23 mouse cellular contexts compared by ENCODE assay signal in the genomic region with DNA sequence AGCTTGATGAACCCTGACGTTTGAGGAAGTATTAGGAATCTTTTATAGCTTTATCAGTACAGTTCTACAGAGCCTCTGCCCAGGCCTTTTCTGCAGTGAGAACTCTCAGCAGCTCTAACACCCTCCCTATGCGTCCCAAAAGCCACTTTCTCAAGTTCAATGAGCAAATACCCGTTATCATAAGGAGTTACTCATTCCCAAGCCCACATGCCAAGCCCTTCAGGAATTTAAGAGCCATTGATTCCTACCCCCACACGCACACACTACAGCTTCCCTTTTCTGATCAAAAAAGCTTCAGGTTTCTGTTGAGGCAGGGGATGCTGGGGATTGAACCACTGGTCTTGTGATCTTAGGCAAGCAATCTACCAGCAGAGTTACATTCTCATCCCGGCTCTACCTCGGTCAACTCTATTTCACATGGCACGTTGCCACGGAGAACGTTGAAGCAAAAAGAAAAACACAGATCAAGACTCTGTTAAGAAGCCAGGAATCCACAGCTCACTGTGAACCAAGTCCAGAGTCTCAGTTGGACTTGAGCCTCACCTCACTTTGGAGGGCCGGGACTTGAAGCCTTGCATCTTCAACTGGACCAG. TPM values are rescaled to one million over a fixed set of nuclear protein-coding genes. Genes with fewer than 3 reads are reported as not detected.
DNase-seq lines count a peak whose midpoint lies in the region; ATAC-seq and TF ChIP-seq lines count a peak whose summit lies in the region.
"Had no signal": no experiment of that assay in that cellular context is flagged by ENCODE, and none has a peak within 500 bp of the region (broad histone marks: within the 10 kb centered on the region; RNA-seq: fewer than 3 reads in every experiment).

No protein-coding gene starts in this region.

- no peak overlapping the region for H3K27ac ChIP-seq in kidney, adult 2 months (ENCODE audit: insufficient read depth, low read depth, low read length)
- no peak overlapping the region for H3K27ac ChIP-seq in kidney, embryonic 15.5 days
- no peak overlapping the region; the same call in 1 of the 2 replicates for H3K27ac ChIP-seq in intestine, postnatal 0 days (ENCODE audit: low read depth, low read length)
- H3K27ac ChIP-seq: embryonic facial prominence, embryonic 10.5 days; forebrain, embryonic 12.5 days; heart, embryonic 15.5 days; hindbrain, embryonic 15.5 days had no signal

- no peak for ATAC-seq in kidney, embryonic 15.5 days (replicated peaks; ENCODE audit: low FRiP score)
- no peak for ATAC-seq in intestine, postnatal 0 days
- ATAC-seq in erythroblast, adult 5-6 weeks (replicated peaks; ENCODE audit: low FRiP score, poor library complexity, severe bottlenecking), result no peak
- no peak for ATAC-seq in granulocyte monocyte progenitor cell, adult 5-6 weeks (replicated peaks; ENCODE audit: poor library complexity, severe bottlenecking)

- H3K4me1 ChIP-seq in kidney, adult 2 months (ENCODE audit: control insufficient read depth, insufficient read depth, low read length), result peaks cover 7% of the 10 kb centered on the region; the same call in 1 of the 2 replicates
- peaks cover 12% of the 10 kb centered on the region for H3K4me1 ChIP-seq in kidney, embryonic 15.5 days
- H3K4me1 ChIP-seq in intestine, postnatal 0 days (replicated peaks; ENCODE audit: control insufficient read depth, insufficient read depth, low read length), result peaks cover 14% of the 10 kb centered on the region; the same call in 1 of the 2 replicates

- no peaks in the 10 kb centered on the region for H3K27me3 ChIP-seq in kidney, adult 2 months (replicated peaks; ENCODE audit: control insufficient read depth, insufficient read depth, low read length)
- H3K27me3 ChIP-seq in kidney, embryonic 15.5 days, result peaks cover 29% of the 10 kb centered on the region
- no peaks in the 10 kb centered on the region for H3K27me3 ChIP-seq in intestine, postnatal 0 days (replicated peaks; ENCODE audit: control insufficient read depth, insufficient read depth, low read length)
- no peaks in the 10 kb centered on the region for H3K27me3 ChIP-seq in myocyte (ENCODE audit: control insufficient read depth, insufficient read depth, insufficient read length)

- no peak overlapping the region for H3K9ac ChIP-seq in kidney, embryonic 15.5 days
- no peak overlapping the region for H3K9ac ChIP-seq in intestine, postnatal 0 days (ENCODE audit: low read depth, low read length)
- H3K9ac ChIP-seq: forebrain, embryonic 12.5 days; heart, embryonic 15.5 days; hindbrain, embryonic 15.5 days had no signal

- peak; percentile 30 for DNase-seq in kidney, adult 2 months
- DNase-seq in 3134 (ENCODE audit: extremely low read depth, insufficient read length, low spot score), result peak; percentile 43
- no peak for DNase-seq in cerebellum, adult 18-20 months
- DNase-seq: cerebellum, adult 2 months; gastrocnemius, postnatal 25 days; heart, postnatal 4 days; kidney, adult 8-10 months; left cerebral cortex, postnatal 4 days; liver; midbrain, embryonic 14.5 days; right cerebral cortex, postnatal 14 days; thymus, postnatal 25 days had no signal

- H3K4me2 ChIP-seq in kidney, embryonic 15.5 days, result no peak overlapping the region
- H3K4me2 ChIP-seq in intestine, postnatal 0 days (replicated peaks; ENCODE audit: low read depth), result peak overlapping the region; percentile 93
- peak overlapping the region; percentile 35 for H3K4me2 ChIP-seq in myocyte (ENCODE audit: low read depth)
- H3K4me2 ChIP-seq: forebrain, embryonic 12.5 days; heart, embryonic 15.5 days; hindbrain, embryonic 15.5 days had no signal

- peaks cover 66% of the 10 kb centered on the region for H3K79me2 ChIP-seq in myocyte (ENCODE audit: control insufficient read depth, insufficient read depth)

- no peaks in the 10 kb centered on the region for H3K9me3 ChIP-seq in kidney, embryonic 15.5 days (replicated peaks)
- no peaks in the 10 kb centered on the region for H3K9me3 ChIP-seq in intestine, postnatal 0 days (ENCODE audit: control insufficient read depth)
- H3K9me3 ChIP-seq: embryonic facial prominence, embryonic 10.5 days; forebrain, embryonic 12.5 days; G1E; heart, embryonic 15.5 days; hindbrain, embryonic 15.5 days; megakaryocyte, embryonic 14.5 days had no signal

- H3K4me3 ChIP-seq in kidney, adult 2 months (ENCODE audit: insufficient read depth, low read depth, low read length), result no peak overlapping the region
- H3K4me3 ChIP-seq in kidney, embryonic 15.5 days (replicated peaks), result no peak overlapping the region
- no peak overlapping the region for H3K4me3 ChIP-seq in intestine, postnatal 0 days (ENCODE audit: low read depth, low read length)
- H3K4me3 ChIP-seq in myocyte, result no peak overlapping the region
- H3K4me3 ChIP-seq: embryonic facial prominence, embryonic 10.5 days; forebrain, embryonic 12.5 days; heart, embryonic 15.5 days; hindbrain, embryonic 15.5 days; megakaryocyte, embryonic 14.5 days had no signal

- TF ChIP-seq POLR2A in kidney, adult 2 months (IDR thresholded peaks at IDR 0.05; ENCODE audit: low read depth, low read length), result no peak
- TF ChIP-seq POLR2A in myocyte (IDR thresholded peaks at IDR 0.05; ENCODE audit: insufficient read length, low read depth), result no peak

- H3ac ChIP-seq in myocyte (ENCODE audit: control insufficient read depth, insufficient read length), result no peak overlapping the region

- TF ChIP-seq CTCF in kidney, adult 2 months (conservative IDR thresholded peaks at IDR 0.05; ENCODE audit: insufficient read depth, insufficient read length, low read depth, low read length), result no peak
- no peak for TF ChIP-seq CTCF in intestine, postnatal 0 days (IDR thresholded peaks at IDR 0.05; ENCODE audit: low read depth)

- H3K36me3 ChIP-seq in kidney, adult 2 months (ENCODE audit: control insufficient read depth, insufficient read depth, low read length), result no peaks in the 10 kb centered on the region
- H3K36me3 ChIP-seq in kidney, embryonic 15.5 days, result no peaks in the 10 kb centered on the region
- no peaks in the 10 kb centered on the region for H3K36me3 ChIP-seq in intestine, postnatal 0 days (ENCODE audit: control insufficient read depth, insufficient read depth)
- H3K36me3 ChIP-seq in myocyte (ENCODE audit: control insufficient read depth, insufficient read depth), result peaks cover 4% of the 10 kb centered on the region
- H3K36me3 ChIP-seq: embryonic facial prominence, embryonic 10.5 days; forebrain, embryonic 12.5 days; G1E; heart, embryonic 15.5 days; hindbrain, embryonic 15.5 days had no signal

- WGBS in kidney, adult 2 months, result 65% methylated on average over 10 of the region's 10 CpGs
- WGBS in kidney, embryonic 15.5 days, result 80% methylated on average over 10 of the region's 10 CpGs
- WGBS in intestine, postnatal 0 days, result 45% methylated on average over 10 of the region's 10 CpGs

TF ChIP-seq in myocyte, 11 proteins besides CTCF, POLR2A, EP300 and RAD21:
- TF ChIP-seq MYOG (IDR thresholded peaks at IDR 0.05; ENCODE audit: control insufficient read depth in 1 of 3, insufficient read depth in 1 of 3, insufficient read length in 2 of 3, low read depth in 2 of 3), result no peak
- no peak for TF ChIP-seq MAX (IDR thresholded peaks at IDR 0.05; ENCODE audit: low read depth)
- TF ChIP-seq TCF12 (IDR thresholded peaks at IDR 0.05; ENCODE audit: insufficient read depth, poor library complexity, severe bottlenecking), result no peak
- no peak for TF ChIP-seq POLR2AphosphoS2 (IDR thresholded peaks at IDR 0.05; ENCODE audit: insufficient read length, low read depth)
- TF ChIP-seq USF1 (IDR thresholded peaks at IDR 0.05; ENCODE audit: low read depth), result no peak
- TF ChIP-seq CEBPB (IDR thresholded peaks at IDR 0.05; ENCODE audit: insufficient read depth, poor library complexity, severe bottlenecking), result no peak
- TF ChIP-seq TCF3 (IDR thresholded peaks at IDR 0.05; ENCODE audit: insufficient read length, low read depth), result no peak
- TF ChIP-seq SRF (IDR thresholded peaks at IDR 0.05; ENCODE audit: control insufficient read depth, insufficient read length, low read depth), result no peak
- no peak for TF ChIP-seq MYOD1 (IDR thresholded peaks at IDR 0.05; ENCODE audit: control insufficient read depth in 1 of 3, insufficient read length in 2 of 3, low read depth in 2 of 3)

RNA-seq across cellular contexts. Expression of a gene that starts 2.9 kb away (rescaled TPM):
- polyA plus RNA-seq in kidney, adult 2 months (2012; rRNA removed), result 57.2 and 68.8 TPM in 2 replicates
- 40.0 and 43.8 TPM in 2 replicates for polyA plus RNA-seq in kidney, embryonic 15.5 days (2015; fragmentation: Nextera tagmentation; extraction: Ambion mirVana)
- 541 and 578 TPM in 2 replicates for polyA plus RNA-seq in intestine, postnatal 0 days (2015; fragmentation: Nextera tagmentation; extraction: Ambion mirVana)
- polyA plus RNA-seq in myocyte (2012; fragmentation: generic; extraction: Trizol), result 72.5 TPM
- 3.7 and 5.9 TPM in 2 replicates for total RNA-seq in erythroblast, adult 5-6 weeks (2015; ENCODE audit: low replicate concordance)
- 3.7 and 8.4 TPM in 2 replicates for total RNA-seq in erythroblast, adult 5-6 weeks (2017; ENCODE audit: low replicate concordance)
- total RNA-seq in granulocyte monocyte progenitor cell, adult 5-6 weeks (2014; fragmentation: Nextera tagmentation), result 11.9 and 16.4 TPM in 2 replicates
- total RNA-seq in granulocyte monocyte progenitor cell, adult 5-6 weeks (2017), result 16.4 and 17.7 TPM in 2 replicates

RNA-seq across cellular contexts. Expression of a gene that starts 57.3 kb away (rescaled TPM):
- 9.1 and 10.0 TPM in 2 replicates for polyA plus RNA-seq in kidney, adult 2 months (2012; rRNA removed)
- polyA plus RNA-seq in kidney, embryonic 15.5 days (2015; fragmentation: Nextera tagmentation; extraction: Ambion mirVana), result 34.1 and 35.0 TPM in 2 replicates
- 16.1 and 16.7 TPM in 2 replicates for polyA plus RNA-seq in intestine, postnatal 0 days (2015; fragmentation: Nextera tagmentation; extraction: Ambion mirVana)
- 5.9 TPM for polyA plus RNA-seq in myocyte (2012; fragmentation: generic; extraction: Trizol)
- total RNA-seq in erythroblast, adult 5-6 weeks (2015; ENCODE audit: low replicate concordance), result 4.4 and 9.0 TPM in 2 replicates
- total RNA-seq in erythroblast, adult 5-6 weeks (2017; ENCODE audit: low replicate concordance), result 4.9 and 5.4 TPM in 2 replicates
- 28.3 and 31.7 TPM in 2 replicates for total RNA-seq in granulocyte monocyte progenitor cell, adult 5-6 weeks (2014; fragmentation: Nextera tagmentation)
- 32.0 and 33.9 TPM in 2 replicates for total RNA-seq in granulocyte monocyte progenitor cell, adult 5-6 weeks (2017)

RNA-seq across cellular contexts. Expression of a gene that starts 58.9 kb away (rescaled TPM):
- 28.9 and 30.6 TPM in 2 replicates for polyA plus RNA-seq in kidney, adult 2 months (2012; rRNA removed)
- 12.1 and 13.5 TPM in 2 replicates for polyA plus RNA-seq in kidney, embryonic 15.5 days (2015; fragmentation: Nextera tagmentation; extraction: Ambion mirVana)
- polyA plus RNA-seq in intestine, postnatal 0 days (2015; fragmentation: Nextera tagmentation; extraction: Ambion mirVana), result 5.7 and 7.2 TPM in 2 replicates
- polyA plus RNA-seq in myocyte (2012; fragmentation: generic; extraction: Trizol), result 11.5 TPM
- total RNA-seq in erythroblast, adult 5-6 weeks (2015; ENCODE audit: low replicate concordance), result 4.4 and 24.0 TPM in 2 replicates
- total RNA-seq in erythroblast, adult 5-6 weeks (2017; ENCODE audit: low replicate concordance), result 3.1 and 10.4 TPM in 2 replicates
- 28.2 and 40.2 TPM in 2 replicates for total RNA-seq in granulocyte monocyte progenitor cell, adult 5-6 weeks (2014; fragmentation: Nextera tagmentation)
- 6.5 and 6.7 TPM in 2 replicates for total RNA-seq in granulocyte monocyte progenitor cell, adult 5-6 weeks (2017)

Comparison
In these comparisons a context has a peak if more than half of its experiments do, and no peak if none do; other contexts are left out.
1. DNase-seq: peak in kidney, adult 2 months (single experiment) and 3134 (single experiment); none in cerebellum, adult 18-20 months (0 of 2).